Mouse (Mus musculus) liver, postnatal 0 days (tissue): ENCODE data around the gene Gm44579. TPM values are rescaled to one million over a fixed set of nuclear protein-coding genes. Genes with fewer than 3 reads are reported as not detected.
A peak's percentile ranks its signal among the peaks of the same experiment; 100 is the strongest.

Experiments
- ATAC-seq: fragments of 200-750 bp; cut with Nextera tagmentation; 2 replicates; pipeline ENCODE4 v1.8.0; 2017; ENCODE audit warnings: mild to moderate bottlenecking, moderate library complexity
- DNase-seq: peaks from one replicate; pipeline ENCODE4 v3.0.0-alpha.2; 2016
- H3K27ac ChIP-seq: fragments of 300-500 bp; sonication (generic); 2 replicates; pipeline ENCODE4 v1.5.1; 2014; ENCODE audit warnings: antibody characterized with exemption, moderate library complexity, mild to moderate bottlenecking, low read depth
- H3K27me3 ChIP-seq: fragments of 300-500 bp; sonication (generic); 2 replicates; pipeline ENCODE4 v1.6.1; 2014; ENCODE audit warnings: low read length, control low read depth, mixed read lengths; ENCODE audit not compliant: insufficient read depth
- H3K36me3 ChIP-seq: fragments of 300-500 bp; sonication (generic); replicated peaks from 2 replicates; pipeline ENCODE4 v1.6.1; 2014; ENCODE audit warnings: mild to moderate bottlenecking, control low read depth, low read length, moderate library complexity, mixed read lengths; ENCODE audit not compliant: insufficient read depth
- H3K4me1 ChIP-seq: fragments of 300-500 bp; sonication (generic); 2 replicates; pipeline ENCODE4 v1.6.1; 2014; ENCODE audit warnings: antibody characterized with exemption, mild to moderate bottlenecking, control low read depth; ENCODE audit not compliant: insufficient read depth
- H3K4me2 ChIP-seq: fragments of 300-500 bp; sonication (generic); 2 replicates; pipeline ENCODE4 v1.6.1; 2014; ENCODE audit warnings: low read depth, mild to moderate bottlenecking, low read length, moderate library complexity, mixed read lengths
- H3K4me3 ChIP-seq: fragments of 300-500 bp; sonication (generic); 2 replicates; pipeline ENCODE4 v1.5.1; 2014; ENCODE audit warnings: low read depth, low read length
- H3K9ac ChIP-seq: fragments of 300-500 bp; sonication (generic); replicated peaks from 2 replicates; pipeline ENCODE4 v1.6.1; 2014; ENCODE audit warnings: mild to moderate bottlenecking, moderate library complexity
- H3K9me3 ChIP-seq: fragments of 300-500 bp; sonication (generic); 2 replicates; pipeline ENCODE4 v1.6.1; 2016; ENCODE audit warnings: mild to moderate bottlenecking, control low read depth, low read length, mixed read lengths
- CTCF ChIP-seq: sonication (generic); IDR thresholded peaks from 2 replicates; pipeline ENCODE4 v1.5.1; 2016; ENCODE audit warnings: antibody characterized with exemption, low read depth
- EP300 ChIP-seq: IDR thresholded peaks from 2 replicates; pipeline ENCODE4 v1.6.1; 2016; ENCODE audit warnings: antibody characterized with exemption, low read depth, mild to moderate bottlenecking
- WGBS: fragments of 180-500 bp; shearing (Covaris S2); extraction: QIAGEN DNeasy Blood & Tissue Kit; methylation state at CpG from one replicate; pipeline ENCODE4 v1.1.7; 2014; ENCODE audit not compliant: insufficient replicate concordance; 5-methylcytosine and 5-hydroxymethylcytosine counted together
- polyA plus RNA-seq: library from polyadenylated mRNA; unstranded; fragments of >200 nt; fragmentation: Nextera tagmentation; extraction: Ambion mirVana; gene quantifications from 2 replicates; pipeline ENCODE4 v1.2.1, GENCODE M21; 2015

Gene Gm44579
- polyA plus RNA-seq, 1 experiment from 2014 or later: not detected

- no peak overlapping the region for H3K27ac ChIP-seq
- no peaks in the 10 kb centered on the region for H3K27me3 ChIP-seq
- DNase-seq: no peak
- no peak overlapping the region for H3K9ac ChIP-seq
- 51% methylated on average over 4 of the region's 4 CpGs for WGBS
- ATAC-seq: no peak
- no peak overlapping the region for H3K4me2 ChIP-seq
- H3K4me1 ChIP-seq: no peaks in the 10 kb centered on the region
- no peaks in the 10 kb centered on the region for H3K36me3 ChIP-seq
- no peak overlapping the region for H3K4me3 ChIP-seq
- TF ChIP-seq EP300: no peak
- no peak for TF ChIP-seq CTCF
- no peaks in the 10 kb centered on the region for H3K9me3 ChIP-seq
Observed at GRCm38 (mm10) chr15:98154146-98154545, 66.6 kb downstream of the Gm44579 start.

- Histone ChIP-seq H3K4me1 (no peaks in the 10 kb centered on the region), H3K9ac (no peak overlapping the region), H3K27me3 (no peaks in the 10 kb centered on the region), H3K4me3 (no peak overlapping the region), H3K9me3 (no peaks in the 10 kb centered on the region), H3K4me2 (no peak overlapping the region), H3K36me3 (no peaks in the 10 kb centered on the region), H3K27ac (no peak overlapping the region)
- ATAC-seq (no peak), DNase-seq (no peak)
- WGBS: 41% methylated on average over 3 of the region's 3 CpGs
- TF ChIP-seq CTCF: peak; percentile 74
- no peak for TF ChIP-seq EP300
Observed at GRCm38 (mm10) chr15:98153625-98154024, 67.2 kb downstream of the Gm44579 start.

GRCm38 (mm10) chr15:98152916-98153315, 67.9 kb downstream of the Gm44579 start:
- Histone ChIP-seq H3K4me2 (no peak overlapping the region), H3K4me3 (no peak overlapping the region), H3K9ac (no peak overlapping the region), H3K36me3 (no peaks in the 10 kb centered on the region), H3K9me3 (no peaks in the 10 kb centered on the region), H3K4me1 (no peaks in the 10 kb centered on the region), H3K27ac (no peak overlapping the region), H3K27me3 (no peaks in the 10 kb centered on the region)
- no peak for DNase-seq
- no peak for TF ChIP-seq EP300
- no peak for TF ChIP-seq CTCF
- 74% methylated on average over 7 of the region's 7 CpGs for WGBS
- no peak for ATAC-seq

- ATAC-seq: no peak
- Histone ChIP-seq H3K4me3 (no peak overlapping the region), H3K4me2 (no peak overlapping the region), H3K4me1 (peaks cover 10% of the 10 kb centered on the region), H3K27ac (no peak overlapping the region), H3K9me3 (no peaks in the 10 kb centered on the region), H3K36me3 (no peaks in the 10 kb centered on the region), H3K9ac (no peak overlapping the region), H3K27me3 (no peaks in the 10 kb centered on the region)
- TF ChIP-seq EP300 (no peak), CTCF (no peak)
- DNase-seq: no peak
- 65% methylated on average over 10 of the region's 10 CpGs for WGBS
Observed at GRCm38 (mm10) chr15:98149166-98149602, 71.6 kb downstream of the Gm44579 start.

GRCm38 (mm10) chr15:98148356-98148755, 72.4 kb downstream of the Gm44579 start:
- Histone ChIP-seq H3K4me3 (no peak overlapping the region), H3K36me3 (no peaks in the 10 kb centered on the region), H3K9ac (no peak overlapping the region), H3K27me3 (no peaks in the 10 kb centered on the region), H3K27ac (no peak overlapping the region), H3K4me1 (peaks cover 10% of the 10 kb centered on the region), H3K4me2 (no peak overlapping the region), H3K9me3 (no peaks in the 10 kb centered on the region)
- no peak for DNase-seq
- WGBS: 75% methylated on average over 3 of the region's 3 CpGs
- TF ChIP-seq CTCF (no peak), EP300 (no peak)
- no peak for ATAC-seq

GRCm38 (mm10) chr15:98145559-98146181, 75.1 kb downstream of the Gm44579 start:
- H3K4me3 ChIP-seq: peak overlapping the region; percentile 99
- H3K4me1 ChIP-seq: peaks cover 10% of the 10 kb centered on the region
- no peaks in the 10 kb centered on the region for H3K27me3 ChIP-seq
- peaks cover 14% of the 10 kb centered on the region for H3K36me3 ChIP-seq
- peak overlapping the region; percentile 98 for H3K9ac ChIP-seq
- no peaks in the 10 kb centered on the region for H3K9me3 ChIP-seq
- DNase-seq: peak; percentile 94
- H3K27ac ChIP-seq: peak overlapping the region; percentile 90
- no peak for TF ChIP-seq CTCF
- TF ChIP-seq EP300: no peak
- 1% methylated on average over 38 of the region's 38 CpGs for WGBS
- peak; percentile 99 for ATAC-seq
- H3K4me2 ChIP-seq: peak overlapping the region; percentile 95
